8 mouse cellular contexts compared by ENCODE assay signal in genomic region chr19:6349215-6349983, GRCm38 (mm10). TPM values are rescaled to one million over a fixed set of nuclear protein-coding genes. Genes with fewer than 3 reads are reported as not detected.
A peak's percentile ranks its signal among the peaks of the same experiment; 100 is the strongest.
DNase-seq lines count a peak whose midpoint lies in the region; ATAC-seq and TF ChIP-seq lines count a peak whose summit lies in the region.

No protein-coding gene starts in this region.

- no peak for TF ChIP-seq EP300 in liver, postnatal 0 days (IDR thresholded peaks at IDR 0.05; ENCODE audit: low read depth)

- ATAC-seq in midbrain, embryonic 11.5 days (ENCODE audit: low FRiP score) = no peak
- no peak for ATAC-seq in hindbrain, embryonic 15.5 days (ENCODE audit: low FRiP score, low read depth)
- ATAC-seq in liver, postnatal 0 days = peak; percentile 63
- ATAC-seq in forebrain, embryonic 16.5 days = no peak

- H3K27ac ChIP-seq in midbrain, embryonic 10.5 days (replicated peaks) = 0 out of 2 replicates have a peak overlapping the region, but pooled peaks have one; percentile 1
- H3K27ac ChIP-seq in midbrain, embryonic 11.5 days (ENCODE audit: low read depth, low read length) = no peak overlapping the region
- H3K27ac ChIP-seq in hindbrain, embryonic 15.5 days (replicated peaks) = 0 out of 2 replicates have a peak overlapping the region, but pooled peaks have one; percentile 34
- peak overlapping the region; percentile 23; the same call in 1 of the 2 replicates for H3K27ac ChIP-seq in liver, postnatal 0 days (ENCODE audit: low read depth)
- H3K27ac ChIP-seq in forebrain, embryonic 16.5 days (ENCODE audit: low read length) = no peak overlapping the region

- no peak overlapping the region for H3K4me3 ChIP-seq in midbrain, embryonic 10.5 days
- H3K4me3 ChIP-seq in midbrain, embryonic 11.5 days (ENCODE audit: low read depth, low read length) = no peak overlapping the region
- no peak overlapping the region for H3K4me3 ChIP-seq in hindbrain, embryonic 15.5 days
- H3K4me3 ChIP-seq in liver, postnatal 0 days (ENCODE audit: low read depth, low read length) = no peak overlapping the region
- no peak overlapping the region for H3K4me3 ChIP-seq in forebrain, embryonic 16.5 days (replicated peaks; ENCODE audit: low read length)

- no peaks in the 10 kb centered on the region for H3K9me3 ChIP-seq in midbrain, embryonic 10.5 days (replicated peaks)
- no peaks in the 10 kb centered on the region for H3K9me3 ChIP-seq in midbrain, embryonic 11.5 days (ENCODE audit: control insufficient read depth, low read length)
- H3K9me3 ChIP-seq in hindbrain, embryonic 15.5 days = no peaks in the 10 kb centered on the region
- H3K9me3 ChIP-seq in liver, postnatal 0 days (ENCODE audit: low read length) = no peaks in the 10 kb centered on the region
- H3K9me3 ChIP-seq in forebrain, embryonic 16.5 days (ENCODE audit: control insufficient read depth, low read length) = no peaks in the 10 kb centered on the region

- DNase-seq in adrenal gland, adult (ENCODE audit: inconsistent age in 2 of 2, low spot score in 1 of 2) = peak; percentile 58 to 78
- DNase-seq in adrenal gland, adult 8-10 months = no peak
- no peak for DNase-seq in midbrain, embryonic 10.5 days (ENCODE audit: low spot score)
- no peak for DNase-seq in midbrain, embryonic 11.5 days (ENCODE audit: low spot score, missing footprints)
- DNase-seq in liver, postnatal 0 days = no peak
- no peak for DNase-seq in left cerebral cortex, adult 11 months (ENCODE audit: low spot score)

- H3K4me1 ChIP-seq in midbrain, embryonic 10.5 days = peaks cover 14% of the 10 kb centered on the region
- H3K4me1 ChIP-seq in midbrain, embryonic 11.5 days (ENCODE audit: control insufficient read depth, insufficient read depth, low read length) = peaks cover 2% of the 10 kb centered on the region; the same call in 1 of the 2 replicates
- no peaks in the 10 kb centered on the region for H3K4me1 ChIP-seq in hindbrain, embryonic 15.5 days (replicated peaks)
- H3K4me1 ChIP-seq in liver, postnatal 0 days (ENCODE audit: insufficient read depth) = peaks cover 15% of the 10 kb centered on the region
- H3K4me1 ChIP-seq in forebrain, embryonic 16.5 days (replicated peaks; ENCODE audit: control insufficient read depth, insufficient read depth, low read length) = no peaks in the 10 kb centered on the region

- no peak for TF ChIP-seq CTCF in liver, postnatal 0 days (IDR thresholded peaks at IDR 0.05; ENCODE audit: low read depth)

- peaks cover 63% of the 10 kb centered on the region for H3K36me3 ChIP-seq in midbrain, embryonic 10.5 days
- H3K36me3 ChIP-seq in midbrain, embryonic 11.5 days (ENCODE audit: control insufficient read depth, insufficient read depth, low read length) = no peaks in the 10 kb centered on the region
- H3K36me3 ChIP-seq in hindbrain, embryonic 15.5 days = peaks cover 41% of the 10 kb centered on the region
- H3K36me3 ChIP-seq in liver, postnatal 0 days (replicated peaks; ENCODE audit: insufficient read depth, low read length) = peaks cover 44% of the 10 kb centered on the region
- peaks cover 15% of the 10 kb centered on the region for H3K36me3 ChIP-seq in forebrain, embryonic 16.5 days (ENCODE audit: control insufficient read depth, insufficient read depth)

- WGBS in midbrain, embryonic 10.5 days = 51% methylated on average over 14 of the region's 14 CpGs
- 50% methylated on average over 14 of the region's 14 CpGs for WGBS in midbrain, embryonic 11.5 days
- 40% methylated on average over 14 of the region's 14 CpGs for WGBS in hindbrain, embryonic 15.5 days
- WGBS in liver, postnatal 0 days (ENCODE audit: insufficient replicate concordance) = 21% methylated on average over 14 of the region's 14 CpGs
- 58% methylated on average over 14 of the region's 14 CpGs for WGBS in forebrain, embryonic 16.5 days

- no peak overlapping the region for H3K9ac ChIP-seq in midbrain, embryonic 11.5 days (ENCODE audit: low read length)
- H3K9ac ChIP-seq in hindbrain, embryonic 15.5 days = no peak overlapping the region
- H3K9ac ChIP-seq in liver, postnatal 0 days (replicated peaks) = peak overlapping the region; percentile 38; the same call in 1 of the 2 replicates
- H3K9ac ChIP-seq in forebrain, embryonic 16.5 days (replicated peaks; ENCODE audit: low read depth, low read length) = no peak overlapping the region

- no peaks in the 10 kb centered on the region for H3K27me3 ChIP-seq in midbrain, embryonic 10.5 days (ENCODE audit: low read depth, poor library complexity, severe bottlenecking)
- H3K27me3 ChIP-seq in midbrain, embryonic 11.5 days (ENCODE audit: control insufficient read depth, insufficient read depth, low read length) = no peaks in the 10 kb centered on the region
- no peaks in the 10 kb centered on the region for H3K27me3 ChIP-seq in hindbrain, embryonic 15.5 days
- H3K27me3 ChIP-seq in liver, postnatal 0 days (ENCODE audit: insufficient read depth, low read length) = no peaks in the 10 kb centered on the region
- no peaks in the 10 kb centered on the region for H3K27me3 ChIP-seq in forebrain, embryonic 16.5 days (replicated peaks; ENCODE audit: control insufficient read depth, insufficient read depth, low read length)

- no peak overlapping the region for H3K4me2 ChIP-seq in midbrain, embryonic 11.5 days
- H3K4me2 ChIP-seq in hindbrain, embryonic 15.5 days = no peak overlapping the region
- no peak overlapping the region for H3K4me2 ChIP-seq in liver, postnatal 0 days (ENCODE audit: low read depth, low read length)
- H3K4me2 ChIP-seq in forebrain, embryonic 16.5 days (ENCODE audit: low read length) = no peak overlapping the region

RNA-seq across cellular contexts. Expression of gene Map4k2, which starts 8.5 kb away (rescaled TPM):
- 10 to 100 TPM; 40.6 to 81.6 (median 61.5) TPM for total RNA-seq in adrenal gland, adult 8-10 months (2022)
- polyA plus RNA-seq in midbrain, embryonic 10.5 days (2016; fragmentation: Nextera tagmentation; extraction: Ambion mirVana) = 11.3 and 13.8 TPM in 2 replicates
- 6.2 and 8.6 TPM in 2 replicates for polyA plus RNA-seq in midbrain, embryonic 11.5 days (2014; fragmentation: Nextera tagmentation; extraction: Ambion mirVana)
- 20.1 and 21.8 TPM in 2 replicates for polyA plus RNA-seq in hindbrain, embryonic 15.5 days (2015; fragmentation: Nextera tagmentation; extraction: Ambion mirVana)
- 5.6 and 5.7 TPM in 2 replicates for polyA plus RNA-seq in liver, postnatal 0 days (2015; fragmentation: Nextera tagmentation; extraction: Ambion mirVana)
- polyA plus RNA-seq in forebrain, embryonic 16.5 days (2015; fragmentation: Nextera tagmentation; extraction: Ambion mirVana) = 12.3 and 21.2 TPM in 2 replicates

RNA-seq across cellular contexts. Expression of gene Sf1, which starts 14.1 kb away (rescaled TPM):
- 100 to 1,000 TPM; 193 to 274 (median 215) TPM for total RNA-seq in adrenal gland, adult 8-10 months (2022)
- 189 and 194 TPM in 2 replicates for polyA plus RNA-seq in midbrain, embryonic 10.5 days (2016; fragmentation: Nextera tagmentation; extraction: Ambion mirVana)
- 186 and 215 TPM in 2 replicates for polyA plus RNA-seq in midbrain, embryonic 11.5 days (2014; fragmentation: Nextera tagmentation; extraction: Ambion mirVana)
- 103 and 117 TPM in 2 replicates for polyA plus RNA-seq in hindbrain, embryonic 15.5 days (2015; fragmentation: Nextera tagmentation; extraction: Ambion mirVana)
- polyA plus RNA-seq in liver, postnatal 0 days (2015; fragmentation: Nextera tagmentation; extraction: Ambion mirVana) = 34.6 and 35.7 TPM in 2 replicates
- polyA plus RNA-seq in forebrain, embryonic 16.5 days (2015; fragmentation: Nextera tagmentation; extraction: Ambion mirVana) = 122 and 127 TPM in 2 replicates

RNA-seq across cellular contexts. Expression of gene Men1, which starts 14.6 kb away (rescaled TPM):
- 10 to 100 TPM; 53.4 to 67.8 (median 64.5) TPM for total RNA-seq in adrenal gland, adult 8-10 months (2022)
- polyA plus RNA-seq in midbrain, embryonic 10.5 days (2016; fragmentation: Nextera tagmentation; extraction: Ambion mirVana) = 124 and 128 TPM in 2 replicates
- 51.2 and 54.7 TPM in 2 replicates for polyA plus RNA-seq in midbrain, embryonic 11.5 days (2014; fragmentation: Nextera tagmentation; extraction: Ambion mirVana)
- polyA plus RNA-seq in hindbrain, embryonic 15.5 days (2015; fragmentation: Nextera tagmentation; extraction: Ambion mirVana) = 78.8 and 82.3 TPM in 2 replicates
- 10.0 and 11.1 TPM in 2 replicates for polyA plus RNA-seq in liver, postnatal 0 days (2015; fragmentation: Nextera tagmentation; extraction: Ambion mirVana)
- polyA plus RNA-seq in forebrain, embryonic 16.5 days (2015; fragmentation: Nextera tagmentation; extraction: Ambion mirVana) = 96.1 and 96.5 TPM in 2 replicates

RNA-seq across cellular contexts. Expression of gene Pygm, which starts 34.8 kb away (rescaled TPM):
- total RNA-seq in adrenal gland, adult 8-10 months (2022) = 100 to 1,000 TPM in 2 of 4 experiments, 10 to 100 TPM in 2; 47.6 to 119 (median 92.8) TPM
- polyA plus RNA-seq in midbrain, embryonic 10.5 days (2016; fragmentation: Nextera tagmentation; extraction: Ambion mirVana) = 2.1 and 2.7 TPM in 2 replicates
- polyA plus RNA-seq in midbrain, embryonic 11.5 days (2014; fragmentation: Nextera tagmentation; extraction: Ambion mirVana) = 0.81 and 1.8 TPM in 2 replicates
- 7.0 and 7.6 TPM in 2 replicates for polyA plus RNA-seq in hindbrain, embryonic 15.5 days (2015; fragmentation: Nextera tagmentation; extraction: Ambion mirVana)
- 2.5 and 8.9 TPM in 2 replicates for polyA plus RNA-seq in liver, postnatal 0 days (2015; fragmentation: Nextera tagmentation; extraction: Ambion mirVana)
- 2.4 and 2.8 TPM in 2 replicates for polyA plus RNA-seq in forebrain, embryonic 16.5 days (2015; fragmentation: Nextera tagmentation; extraction: Ambion mirVana)

RNA-seq across cellular contexts. Expression of gene Cdc42bpg, which starts 43.1 kb away (rescaled TPM):
- total RNA-seq in adrenal gland, adult 8-10 months (2022) = 10 to 100 TPM; 24.4 to 45.7 (median 38.4) TPM
- 0.11 and 0.15 TPM in 2 replicates for polyA plus RNA-seq in midbrain, embryonic 10.5 days (2016; fragmentation: Nextera tagmentation; extraction: Ambion mirVana)
- 0.23 and 0.42 TPM in 2 replicates for polyA plus RNA-seq in midbrain, embryonic 11.5 days (2014; fragmentation: Nextera tagmentation; extraction: Ambion mirVana)
- 0.36 and 0.38 TPM in 2 replicates for polyA plus RNA-seq in hindbrain, embryonic 15.5 days (2015; fragmentation: Nextera tagmentation; extraction: Ambion mirVana)
- polyA plus RNA-seq in liver, postnatal 0 days (2015; fragmentation: Nextera tagmentation; extraction: Ambion mirVana) = 0.27 and 0.35 TPM in 2 replicates
- 0.52 and 1.1 TPM in 2 replicates for polyA plus RNA-seq in forebrain, embryonic 16.5 days (2015; fragmentation: Nextera tagmentation; extraction: Ambion mirVana)

Comparison
In these comparisons a context has a peak if more than half of its experiments do, and no peak if none do; other contexts are left out.
1. DNase-seq: peak in adrenal gland, adult (2 of 2); none in adrenal gland, adult 8-10 months (single experiment), midbrain, embryonic 10.5 days (single experiment), midbrain, embryonic 11.5 days (single experiment), liver, postnatal 0 days (single experiment) and left cerebral cortex, adult 11 months (single experiment).
2. H3K27ac ChIP-seq: peak in midbrain, embryonic 10.5 days (single experiment), hindbrain, embryonic 15.5 days (single experiment) and liver, postnatal 0 days (single experiment); none in midbrain, embryonic 11.5 days (single experiment) and forebrain, embryonic 16.5 days (single experiment).